Mouse (Mus musculus) ES-Bruce4 (cell line): ENCODE measurements around the gene Cadm4. TPM values are rescaled to one million over a fixed set of nuclear protein-coding genes. Genes with fewer than 3 reads are reported as not detected.

Experiments
- H3K27ac ChIP-seq: 2 replicates; pipeline ENCODE4 v1.5.1; 2012; ENCODE audit warnings: low read length, inconsistent platforms; ENCODE audit not compliant: insufficient read depth
- H3K27me3 ChIP-seq: 2 replicates; pipeline ENCODE4 v1.6.1; 2012; ENCODE audit warnings: mild to moderate bottlenecking, low read length, inconsistent platforms; ENCODE audit not compliant: control insufficient read depth, poor library complexity, insufficient read depth, severe bottlenecking
- H3K36me3 ChIP-seq: 2 replicates; pipeline ENCODE4 v1.6.1; 2012; ENCODE audit warnings: inconsistent platforms, mild to moderate bottlenecking, low read length, moderate library complexity; ENCODE audit not compliant: control insufficient read depth, poor library complexity, insufficient read depth, severe bottlenecking
- H3K4me1 ChIP-seq: one replicate; pipeline ENCODE4 v1.8.1; 2011; ENCODE audit warnings: low read length; ENCODE audit not compliant: control insufficient read depth, insufficient read depth
- H3K4me3 ChIP-seq: 2 replicates; pipeline ENCODE4 v1.5.1; 2011; ENCODE audit warnings: low read depth, mild to moderate bottlenecking, low read length
- H3K9ac ChIP-seq: 2 replicates; pipeline ENCODE4 v1.6.1; 2012; ENCODE audit warnings: low read depth, mild to moderate bottlenecking, inconsistent platforms; ENCODE audit not compliant: poor library complexity, severe bottlenecking
- H3K9me3 ChIP-seq: replicated peaks from 2 replicates; pipeline ENCODE4 v1.6.1; 2012; ENCODE audit warnings: mild to moderate bottlenecking, low read length, inconsistent platforms; ENCODE audit not compliant: control insufficient read depth, poor library complexity, insufficient read depth, severe bottlenecking
- CTCF ChIP-seq: IDR thresholded peaks from one replicate; pipeline ENCODE4 v1.8.1; 2011; ENCODE audit warnings: low read depth, low read length
- EP300 ChIP-seq: IDR thresholded peaks from 2 replicates; pipeline ENCODE4 v1.6.1; 2011; ENCODE audit warnings: low read depth, low read length; ENCODE audit not compliant: insufficient read depth
- POLR2A ChIP-seq: IDR thresholded peaks from one replicate; pipeline ENCODE4 v1.8.1; 2011; ENCODE audit warnings: low read length; ENCODE audit not compliant: insufficient read depth
- polyA plus RNA-seq: library from polyadenylated mRNA; stranded (reverse); fragments of >200 nt; gene quantifications from 2 replicates; pipeline ENCODE4 v1.2.4, GENCODE M21; 2011; ENCODE audit warnings: low read depth; ENCODE audit not compliant: missing spikeins, insufficient read depth, insufficient read length

Cadm4 gene
- polyA plus RNA-seq, 1 experiment, result 10.4 TPM

GRCm38 (mm10) chr7:24486654-24487130 lies 4.9 kb downstream of the Cadm4 start:
- H3K9ac ChIP-seq, result no peak overlapping the region

GRCm38 (mm10) chr7:24487403-24487802 lies 5.6 kb downstream of the Cadm4 start:
- TF ChIP-seq POLR2A, result no peak

More at GRCm38 (mm10) chr7:24486654-24487130, 4.9 kb downstream of the Cadm4 start:
- H3K9me3 ChIP-seq, result no peaks in the 10 kb centered on the region
- TF ChIP-seq POLR2A (no peak), EP300 (no peak), CTCF (no peak)
- peaks cover 8% of the 10 kb centered on the region for H3K27me3 ChIP-seq
- H3K36me3 ChIP-seq, result no peaks in the 10 kb centered on the region
- H3K4me3 ChIP-seq, result no peak overlapping the region
- H3K27ac ChIP-seq, result no peak overlapping the region
- peaks cover 2% of the 10 kb centered on the region for H3K4me1 ChIP-seq

GRCm38 (mm10) chr7:24488303-24488702 lies 6.5 kb downstream of the Cadm4 start:
- Histone ChIP-seq H3K27ac (no peak overlapping the region), H3K9me3 (no peaks in the 10 kb centered on the region), H3K36me3 (no peaks in the 10 kb centered on the region), H3K4me1 (peaks cover 2% of the 10 kb centered on the region), H3K27me3 (no peaks in the 10 kb centered on the region), H3K9ac (no peak overlapping the region), H3K4me3 (no peak overlapping the region)
- TF ChIP-seq POLR2A (no peak), EP300 (no peak), CTCF (no peak)

More at GRCm38 (mm10) chr7:24487403-24487802, 5.6 kb downstream of the Cadm4 start:
- Histone ChIP-seq H3K27me3 (peaks cover 3% of the 10 kb centered on the region), H3K4me3 (no peak overlapping the region), H3K9ac (no peak overlapping the region), H3K27ac (no peak overlapping the region), H3K4me1 (peaks cover 2% of the 10 kb centered on the region), H3K9me3 (no peaks in the 10 kb centered on the region), H3K36me3 (no peaks in the 10 kb centered on the region)

GRCm38 (mm10) chr7:24499856-24500577 lies 18.2 kb downstream of the Cadm4 start:
- no peaks in the 10 kb centered on the region for H3K27me3 ChIP-seq
- no peak overlapping the region for H3K27ac ChIP-seq

GRCm38 (mm10) chr7:24500929-24501328 lies 19.1 kb downstream of the Cadm4 start:
- peaks cover 4% of the 10 kb centered on the region for H3K4me1 ChIP-seq
- no peak overlapping the region for H3K4me3 ChIP-seq
- H3K9ac ChIP-seq, result no peak overlapping the region
- H3K9me3 ChIP-seq, result no peaks in the 10 kb centered on the region
- TF ChIP-seq EP300 (no peak), CTCF (peak; percentile 64), POLR2A (no peak)
- no peak overlapping the region for H3K27ac ChIP-seq
- H3K36me3 ChIP-seq, result no peaks in the 10 kb centered on the region
- H3K27me3 ChIP-seq, result no peaks in the 10 kb centered on the region

More at GRCm38 (mm10) chr7:24499856-24500577, 18.2 kb downstream of the Cadm4 start:
- Histone ChIP-seq H3K9ac (0 out of 2 replicates have a peak overlapping the region, but pooled peaks have one; percentile 13), H3K36me3 (no peaks in the 10 kb centered on the region), H3K4me3 (peak overlapping the region; percentile 38), H3K4me1 (peaks cover 4% of the 10 kb centered on the region), H3K9me3 (no peaks in the 10 kb centered on the region)
- no peak for TF ChIP-seq CTCF
- TF ChIP-seq POLR2A, result no peak
- no peak for TF ChIP-seq EP300

- no peak overlapping the region for H3K9ac ChIP-seq
- H3K4me1 ChIP-seq, result peaks cover 4% of the 10 kb centered on the region
- no peaks in the 10 kb centered on the region for H3K36me3 ChIP-seq
- H3K27me3 ChIP-seq, result no peaks in the 10 kb centered on the region
- H3K27ac ChIP-seq, result no peak overlapping the region
- TF ChIP-seq EP300, result no peak
- no peak for TF ChIP-seq POLR2A
- TF ChIP-seq CTCF, result peak; percentile 91
- no peaks in the 10 kb centered on the region for H3K9me3 ChIP-seq
- no peak overlapping the region for H3K4me3 ChIP-seq
Observed at GRCm38 (mm10) chr7:24501492-24501891, 19.7 kb downstream of the Cadm4 start.
